Mouse (Mus musculus) fibroblast of lung, adult 2 months (primary cell): ENCODE data around the gene Vdr.

Experiments
- DNase-seq: peaks from one replicate; pipeline ENCODE4 v3.0.0-alpha.2; 2011; ENCODE audit warnings: low read depth

Gene Vdr

DNA sequence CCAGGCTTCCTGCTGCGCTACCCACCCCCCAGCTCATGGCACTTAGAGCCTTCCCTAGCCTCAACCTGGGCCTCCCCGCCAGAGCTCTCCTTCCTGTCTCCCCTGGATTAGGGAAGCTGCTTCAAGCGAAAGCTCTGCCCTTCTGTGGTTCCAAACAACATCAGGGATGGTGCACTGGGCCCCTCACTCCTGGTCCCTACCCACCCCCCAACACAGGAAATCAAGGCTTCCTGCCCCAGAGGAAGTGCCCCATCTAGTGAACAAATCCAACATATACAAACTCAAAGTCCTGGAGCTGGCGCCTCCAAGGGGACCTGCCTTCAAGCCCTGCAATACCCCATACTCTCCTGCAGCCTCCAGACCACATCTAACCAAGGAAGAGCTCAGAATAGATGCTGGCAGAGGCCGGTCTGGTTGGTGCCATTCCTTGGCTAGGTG, 81.5 kb downstream of the Vdr start:
- DNase-seq = no peak

DNA sequence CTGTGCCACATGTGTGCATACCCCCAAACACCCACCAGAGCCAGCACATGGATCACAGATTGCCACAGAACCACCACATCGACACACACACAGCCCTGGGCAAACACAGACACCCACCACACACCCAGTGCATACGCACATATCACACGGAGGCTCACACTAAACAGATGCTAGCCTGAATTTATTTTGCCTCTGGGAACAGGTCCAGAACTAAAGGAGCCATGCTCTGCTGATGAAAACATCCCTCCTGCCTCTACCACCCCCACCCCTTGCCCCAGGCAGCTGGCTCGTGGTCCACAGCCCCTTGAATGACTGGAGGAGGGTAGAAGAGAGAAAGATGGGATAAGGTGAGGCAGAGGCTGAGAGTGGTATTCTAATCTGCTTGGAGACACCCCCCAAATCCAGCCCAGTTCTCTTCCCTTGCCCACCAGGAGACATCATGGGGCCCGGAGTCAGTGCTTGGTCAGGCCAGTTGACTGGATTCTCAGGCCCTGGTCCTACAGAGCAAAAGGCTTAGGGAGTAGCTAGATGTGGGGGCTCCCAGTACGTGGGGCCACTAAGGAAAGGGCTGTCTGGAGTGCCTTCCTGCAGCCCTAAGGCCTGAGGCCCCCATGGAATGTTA, 82.1 kb downstream of the Vdr start:
- DNase-seq = no peak

DNA sequence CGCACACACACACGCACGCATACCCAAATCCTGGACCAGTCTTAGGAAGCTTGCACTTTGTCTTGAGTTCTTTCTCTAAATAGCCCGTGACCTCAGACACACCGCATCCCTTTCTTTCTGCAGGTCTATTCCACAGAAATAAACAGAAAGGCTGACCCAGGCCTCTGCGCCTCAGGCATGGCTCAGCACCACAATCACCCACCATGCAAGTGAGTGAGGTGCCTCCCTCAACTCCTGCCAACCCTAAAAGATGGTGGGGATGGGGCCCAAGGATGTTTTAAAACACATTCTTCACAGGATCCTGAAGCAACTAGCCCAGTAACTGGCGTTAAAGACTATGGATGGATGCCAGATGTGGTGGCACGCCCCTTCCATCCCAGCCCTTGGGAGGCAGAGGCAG, 83.0 kb downstream of the Vdr start:
- DNase-seq = no peak

DNA sequence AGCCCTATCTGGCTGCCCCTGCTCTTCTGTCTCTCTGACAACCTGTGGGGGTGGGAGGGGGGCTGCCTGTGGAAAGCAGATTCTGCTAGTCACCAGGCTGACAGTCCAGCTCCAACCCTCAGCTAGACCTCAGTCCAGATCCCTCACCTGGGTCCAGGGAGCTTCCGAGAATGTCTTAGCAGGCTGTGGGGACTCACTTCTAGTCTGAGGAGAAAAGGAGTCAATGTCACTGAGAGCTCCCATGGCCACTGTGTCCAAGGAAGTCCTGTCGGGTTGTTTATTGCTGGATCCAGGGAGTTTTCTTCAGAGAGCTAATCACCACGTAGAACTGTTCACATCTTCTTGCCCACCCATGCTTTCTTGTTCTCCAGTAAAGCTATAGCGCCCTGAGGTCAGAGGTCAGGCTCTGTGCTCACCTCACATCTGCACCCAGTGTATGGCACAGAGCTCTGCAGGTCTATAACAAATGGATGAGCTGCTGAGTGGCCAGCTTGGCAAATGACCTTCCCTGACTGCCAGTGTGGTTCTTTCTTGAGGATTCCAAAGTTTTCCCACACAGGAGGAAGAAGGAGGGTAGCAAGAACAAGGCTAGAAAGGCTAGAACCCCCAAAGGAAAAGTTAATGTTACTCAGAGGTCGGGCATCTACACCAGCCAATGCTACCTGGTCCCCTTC, 83.7 kb downstream of the Vdr start:
- DNase-seq = no peak

DNA sequence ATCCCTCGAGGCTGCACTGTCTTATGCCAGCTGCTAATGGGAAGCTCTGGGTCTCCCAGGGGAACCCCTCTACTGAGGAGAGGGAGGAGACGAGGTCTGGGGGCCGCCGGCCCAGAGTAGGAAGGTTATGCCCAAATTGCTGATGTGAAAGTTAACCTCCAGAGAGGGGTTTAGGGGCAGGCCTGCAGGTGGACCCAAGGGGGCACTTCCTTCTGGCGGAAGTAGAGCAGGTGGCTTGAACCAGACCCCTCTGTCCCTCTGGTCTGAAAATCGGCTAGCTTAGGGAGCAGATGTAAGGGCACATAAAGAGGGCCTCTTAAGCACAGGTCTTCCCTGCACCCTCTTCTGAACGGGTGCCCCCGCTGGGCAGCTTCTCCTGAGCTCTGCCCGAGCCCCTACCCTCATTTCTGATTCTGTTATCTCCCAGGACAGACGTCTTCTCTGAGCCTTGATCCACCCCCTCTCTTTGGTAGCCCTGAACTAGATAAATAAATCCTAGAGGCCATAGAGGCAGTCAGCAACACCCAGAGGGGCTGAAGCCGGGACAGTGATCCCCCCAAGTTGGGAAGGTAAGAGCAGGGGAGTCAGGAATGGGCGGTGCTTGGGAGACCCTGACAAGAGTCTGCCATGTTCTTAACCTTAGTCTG, 84.4 kb downstream of the Vdr start:
- no peak for DNase-seq

DNA sequence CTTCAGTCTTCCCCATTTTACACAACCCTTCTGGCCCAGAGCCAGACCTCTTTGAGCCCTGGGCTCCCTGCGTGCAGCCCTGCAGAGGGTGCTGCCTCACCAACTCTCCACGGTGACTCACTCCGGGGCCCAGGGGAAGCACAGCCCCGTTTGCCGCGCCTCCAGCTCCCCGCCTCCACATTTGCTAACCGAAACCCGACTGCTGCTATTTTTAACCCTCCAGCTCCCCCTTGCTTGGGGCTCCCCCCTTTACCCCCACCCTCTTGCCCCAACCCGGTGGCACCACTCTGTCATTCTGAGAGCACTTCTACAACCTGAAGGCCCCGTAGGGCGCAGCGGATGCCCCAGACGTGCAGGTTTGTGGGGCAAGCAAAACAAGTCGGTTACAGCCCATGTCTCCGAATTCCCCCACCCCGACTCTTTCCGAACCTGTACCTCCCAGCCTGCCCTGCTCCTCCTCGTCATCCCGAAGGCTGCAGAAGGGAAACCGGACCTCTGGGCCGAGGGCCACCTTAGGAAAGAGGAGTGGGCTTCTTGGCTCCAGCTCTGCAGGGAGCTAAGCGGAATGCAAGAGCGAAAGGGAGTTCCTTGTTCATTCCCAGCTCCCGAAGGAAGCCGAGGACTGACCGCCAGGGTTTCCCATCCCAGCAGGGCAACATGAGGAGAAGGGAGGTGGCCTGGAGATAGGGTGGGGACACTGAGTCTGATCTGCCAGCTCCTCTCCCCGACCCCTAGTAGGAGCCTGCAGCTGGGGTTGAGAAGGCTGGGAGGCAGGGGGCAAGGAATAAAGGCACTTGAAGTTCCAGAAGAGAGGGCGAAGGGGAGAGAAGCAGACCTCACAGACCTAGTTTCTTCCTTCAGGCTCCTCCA, 85.1 kb downstream of the Vdr start:
- DNase-seq = peak; percentile 81

DNA sequence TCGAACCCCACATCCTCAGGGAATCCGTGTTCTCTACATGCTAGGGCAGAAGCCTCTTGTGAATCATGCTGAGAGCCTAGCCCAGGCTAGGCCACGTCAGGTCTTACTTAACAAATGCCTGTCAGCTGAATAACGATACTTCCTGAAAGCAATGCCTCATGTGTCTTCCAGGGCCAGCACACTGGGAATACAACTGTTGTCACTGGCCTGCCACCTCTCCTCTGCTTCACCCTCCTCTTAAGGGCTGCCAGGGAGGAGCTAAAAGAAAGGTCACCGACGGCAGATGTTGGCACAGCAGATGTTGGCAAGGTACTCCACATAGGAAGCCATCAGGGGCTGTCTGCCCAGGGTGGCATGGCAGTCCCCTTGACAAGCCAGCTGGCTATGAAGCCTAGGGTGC, 86.4 kb downstream of the Vdr start:
- DNase-seq = no peak

DNA sequence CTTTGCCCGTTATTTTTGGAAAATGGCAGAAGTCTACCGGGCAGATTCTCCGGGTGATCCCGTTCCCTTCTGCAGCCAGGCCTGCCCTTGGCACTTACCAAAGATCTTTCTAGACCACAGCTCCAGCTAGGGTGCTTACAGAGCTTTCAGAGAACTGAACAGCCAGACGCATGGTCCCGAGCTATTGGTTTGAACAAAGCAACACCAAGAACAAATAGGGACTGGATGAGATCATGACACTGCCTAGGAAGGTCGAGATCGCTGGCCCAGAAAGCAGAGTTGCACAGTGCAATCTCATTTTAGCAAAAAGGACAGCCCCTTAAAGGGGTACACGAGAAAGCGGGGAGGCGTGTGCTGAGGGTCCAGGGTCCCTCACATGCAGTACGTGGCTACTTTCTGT, 87.0 kb downstream of the Vdr start:
- no peak for DNase-seq

DNA sequence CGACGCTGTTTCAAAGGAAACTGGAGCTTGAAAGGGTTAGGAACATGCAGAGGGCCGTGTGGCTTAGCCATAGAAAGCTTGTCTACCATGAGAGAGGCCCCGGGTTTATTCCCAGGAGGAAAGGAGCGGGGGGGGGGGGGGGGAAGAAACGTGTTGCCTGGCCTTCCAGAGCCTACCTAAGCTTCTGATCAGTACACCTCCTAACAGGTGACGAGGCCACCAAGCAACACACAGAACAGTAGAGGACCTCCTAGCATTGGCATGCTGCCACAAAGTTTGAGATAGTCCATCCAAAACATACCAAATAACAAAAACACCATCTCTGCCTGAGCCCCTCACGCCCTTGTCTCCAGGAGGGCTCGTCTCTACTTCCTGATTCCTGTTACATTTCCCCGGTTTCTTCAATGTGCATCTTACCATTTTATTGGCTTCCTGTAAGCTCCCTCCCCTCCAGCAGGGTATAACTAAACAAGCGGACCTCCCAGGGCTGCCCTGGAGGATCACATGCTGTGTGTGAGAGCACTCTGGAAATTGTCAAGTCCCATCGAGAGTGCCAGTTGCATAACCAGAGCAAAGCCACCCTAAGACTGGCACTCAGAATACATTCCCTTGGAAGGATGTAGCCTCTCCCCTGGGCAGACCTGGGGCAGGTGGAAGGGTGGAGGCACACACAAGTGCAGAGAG, 87.7 kb downstream of the Vdr start:
- DNase-seq = no peak

DNA sequence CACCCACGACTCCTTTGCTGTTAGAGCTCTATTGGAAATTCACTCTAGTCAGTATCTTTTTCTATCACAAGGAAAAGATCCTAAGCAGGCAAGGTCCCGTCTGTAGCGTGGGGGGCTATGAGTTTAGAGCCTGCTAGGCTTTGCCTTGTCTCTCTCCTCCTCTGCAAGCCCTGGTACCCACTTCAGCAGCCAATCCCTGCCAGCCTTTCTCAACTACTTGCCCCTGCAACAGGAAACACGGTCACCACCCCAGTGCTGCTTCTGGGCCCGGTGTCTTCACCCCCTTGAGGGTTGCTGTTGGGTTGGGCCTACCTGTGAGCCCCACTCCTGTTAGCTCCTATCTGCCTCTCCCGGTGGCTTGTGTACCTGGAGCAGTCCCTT, 88.5 kb downstream of the Vdr start:
- no peak for DNase-seq

DNA sequence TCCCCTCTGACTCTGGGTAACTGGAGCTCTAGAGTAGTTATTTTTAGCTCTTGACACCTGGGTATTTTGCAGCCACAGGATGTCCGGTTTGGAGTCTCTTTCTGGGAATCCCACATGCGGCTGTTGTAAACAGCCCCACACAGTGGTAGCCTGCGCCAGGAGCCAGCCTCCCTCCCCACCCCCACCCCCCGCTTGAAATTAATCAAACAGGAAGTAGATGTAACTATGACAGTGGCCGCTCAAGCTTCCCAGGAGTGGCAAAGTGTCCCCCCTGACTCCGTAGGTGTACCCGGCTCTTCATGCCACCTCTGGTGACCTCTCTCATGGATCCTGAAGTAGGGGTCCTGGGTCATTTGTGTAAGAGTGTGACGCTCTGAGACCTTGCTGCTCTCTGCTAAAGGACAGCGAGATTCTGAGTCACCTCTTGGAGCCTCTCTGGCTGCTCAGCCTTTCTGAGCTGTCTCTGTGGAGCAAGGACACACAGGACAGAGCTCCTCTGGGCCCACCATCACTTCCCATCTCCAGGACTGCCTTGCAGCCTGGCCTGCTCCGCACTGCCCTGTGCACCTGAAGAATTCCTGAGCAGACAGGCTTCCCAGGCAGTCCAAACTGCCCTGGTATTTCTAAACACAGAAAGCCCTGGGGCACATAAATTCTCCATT, 89.0 kb downstream of the Vdr start:
- no peak for DNase-seq

DNA sequence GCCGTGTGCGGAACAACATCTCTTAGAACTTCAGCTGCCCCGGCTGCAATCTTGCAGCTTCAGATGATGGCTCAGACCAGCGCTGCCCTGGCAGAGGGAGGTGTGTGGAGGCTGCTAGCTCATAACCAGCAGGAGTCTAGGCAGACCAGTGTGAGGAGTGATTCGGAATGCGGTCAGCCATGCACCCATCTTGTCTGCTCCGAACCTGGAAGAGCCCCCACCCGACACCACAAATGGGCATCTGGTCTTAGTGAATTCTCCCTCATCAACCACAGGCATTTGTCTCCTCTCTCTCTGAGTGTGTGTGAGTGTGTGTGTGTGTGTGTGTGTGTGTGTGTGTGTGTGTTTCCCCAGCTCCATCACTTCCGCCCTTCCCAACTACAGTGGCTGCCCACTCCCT, 90.5 kb downstream of the Vdr start:
- DNase-seq = no peak

DNA sequence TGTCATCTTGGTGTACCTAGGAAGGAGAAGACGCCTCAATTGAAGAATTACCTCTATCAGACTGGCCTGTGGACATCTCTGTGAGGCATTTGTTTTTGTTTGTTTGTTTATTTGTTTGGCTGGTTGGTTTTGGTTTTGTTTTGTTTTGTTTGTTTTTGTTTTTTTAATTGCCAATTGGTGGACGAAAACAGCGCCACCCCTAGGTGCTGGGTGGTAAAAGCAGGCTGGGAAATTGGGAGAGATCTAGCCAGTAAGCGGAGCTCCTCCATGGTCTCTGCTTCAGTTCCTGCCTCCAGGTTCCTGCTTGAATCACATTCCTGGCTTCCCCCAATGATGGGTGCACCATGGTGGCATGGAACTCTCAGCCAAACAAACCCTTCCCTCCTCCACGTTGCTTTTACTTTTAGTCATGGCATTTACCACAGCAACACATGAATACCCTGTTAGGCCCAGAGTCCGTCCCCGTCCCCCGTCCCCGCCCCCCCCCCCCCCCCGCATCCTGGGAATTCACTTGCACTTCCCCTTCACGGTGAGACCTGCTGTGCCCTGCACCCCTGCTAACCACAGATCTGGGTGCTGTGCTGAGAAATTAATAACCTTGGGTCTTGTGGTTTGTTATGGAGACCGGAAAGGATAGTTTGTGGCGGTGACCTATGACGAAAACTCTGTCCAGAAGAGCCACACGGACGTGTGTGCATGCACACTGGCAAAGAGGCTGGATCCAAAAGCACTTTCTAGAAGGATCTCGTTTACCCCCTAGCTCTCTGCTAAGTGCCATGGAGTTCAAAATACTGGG, 94.0 kb downstream of the Vdr start:
- no peak for DNase-seq

DNA sequence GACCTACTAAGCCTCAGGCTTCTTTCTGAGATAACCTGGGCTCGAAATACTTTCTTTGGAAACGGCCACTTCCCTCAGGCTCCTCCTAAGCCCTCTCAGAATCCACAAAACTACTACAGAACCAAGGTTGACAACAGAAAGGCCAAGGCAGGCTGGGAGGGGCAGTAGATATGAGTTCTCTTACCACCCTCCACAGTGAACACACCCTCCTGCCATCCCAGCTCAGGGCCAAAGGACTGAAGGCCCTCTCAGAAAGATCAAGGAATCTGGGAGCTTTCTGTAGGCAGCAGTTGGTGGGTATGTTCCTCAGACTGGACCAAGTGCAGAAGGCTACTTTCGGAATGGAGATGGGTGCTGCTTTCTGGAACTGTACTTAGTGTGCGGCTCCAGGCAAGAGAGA, 95.2 kb downstream of the Vdr start:
- DNase-seq = no peak

DNA sequence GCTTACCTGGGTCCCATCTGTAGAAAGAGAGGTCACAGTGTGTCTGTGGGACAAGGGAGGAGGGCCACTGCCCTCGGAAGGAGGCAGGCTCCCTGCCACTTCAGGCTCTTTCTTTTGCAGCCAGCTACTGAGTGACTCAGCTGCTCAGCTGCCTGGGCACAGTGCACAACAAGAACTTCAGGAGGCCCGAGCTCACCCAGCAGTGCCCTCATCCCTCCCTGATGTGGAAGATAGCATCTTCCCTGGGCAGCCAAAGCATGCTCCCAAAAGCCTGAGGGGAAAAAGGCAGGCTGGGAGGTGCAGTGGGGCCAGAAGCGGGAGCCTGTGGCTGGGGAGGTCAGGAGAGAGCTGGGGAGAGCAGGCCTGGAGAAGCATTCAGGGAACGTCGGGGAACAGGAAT, 95.7 kb downstream of the Vdr start:
- DNase-seq = no peak

DNA sequence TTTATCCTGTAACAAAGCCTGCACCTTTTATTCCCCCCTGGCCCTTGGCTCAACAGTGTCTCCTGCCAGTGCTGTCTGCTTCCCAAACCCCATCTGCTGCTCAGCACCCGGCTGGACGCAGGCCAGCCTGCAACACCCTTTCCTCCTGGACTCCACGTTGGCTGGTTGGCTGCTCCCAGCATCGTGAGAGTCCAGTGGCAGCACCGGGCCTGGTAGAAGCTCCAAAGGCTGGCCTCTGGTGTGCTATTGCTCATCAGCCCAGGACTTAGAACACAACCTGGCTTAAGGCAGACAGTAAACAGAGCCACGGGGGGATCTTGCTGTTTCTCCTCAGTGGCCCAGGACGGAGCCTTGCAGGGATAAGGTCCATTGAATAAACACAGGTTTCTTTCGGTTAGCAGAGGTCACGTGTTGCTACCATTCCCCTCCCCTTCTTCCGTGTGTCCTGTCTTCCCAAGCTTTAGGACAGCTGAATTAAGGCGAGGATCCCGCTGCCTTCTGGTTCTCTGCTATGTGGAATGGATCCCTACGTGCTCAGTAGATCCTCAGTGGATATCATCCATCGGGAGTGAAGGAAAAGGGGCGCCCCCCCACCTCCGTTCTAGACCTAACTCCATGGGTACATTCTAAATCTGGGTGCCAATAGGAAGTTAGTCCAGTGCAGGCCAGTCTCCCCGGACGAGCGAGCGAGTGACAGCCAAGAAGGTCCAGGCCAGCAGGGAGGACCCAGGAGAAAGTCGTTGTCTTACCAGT, 96.8 kb downstream of the Vdr start:
- peak; percentile 65 for DNase-seq

DNA sequence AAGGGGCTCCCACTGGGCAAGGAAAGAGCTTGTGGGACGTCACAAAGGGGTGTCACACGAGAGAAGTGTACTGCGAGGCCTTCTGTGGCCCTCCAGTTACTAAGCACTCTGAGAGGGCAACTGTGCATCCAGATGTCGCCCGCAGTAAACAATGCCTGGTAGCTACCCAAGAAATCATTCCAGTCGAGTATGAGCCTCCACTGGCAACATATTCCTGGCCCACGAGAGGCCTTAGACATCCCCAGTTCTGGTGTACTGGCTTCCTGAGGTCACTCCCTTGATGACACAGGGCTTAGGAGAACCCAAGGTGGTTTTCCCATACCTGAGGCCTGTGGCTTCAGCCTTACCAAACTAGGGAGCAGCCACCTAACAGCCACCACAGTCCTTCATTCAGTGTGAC, 97.6 kb downstream of the Vdr start:
- no peak for DNase-seq

DNA sequence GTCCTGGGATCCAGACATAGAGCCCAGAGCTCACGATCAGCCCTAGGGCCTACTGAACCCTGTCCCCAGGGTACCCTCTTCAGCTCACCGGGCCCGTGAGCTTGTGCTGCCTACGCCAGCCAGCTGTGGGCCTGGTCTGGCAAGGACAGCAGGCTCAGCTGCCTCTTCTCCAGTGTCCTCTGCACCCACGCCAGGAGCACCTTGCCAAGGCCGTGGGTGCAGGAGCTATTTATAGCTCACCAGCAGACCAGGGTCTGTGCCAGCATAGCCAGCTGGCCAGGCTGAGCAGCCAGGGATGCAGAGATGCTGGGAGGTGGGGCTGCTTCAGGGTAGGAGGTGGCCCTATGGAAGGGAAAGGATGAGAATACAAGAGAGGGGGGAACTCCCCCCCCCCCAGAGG, 98.3 kb downstream of the Vdr start:
- peak; percentile 85 for DNase-seq

DNA sequence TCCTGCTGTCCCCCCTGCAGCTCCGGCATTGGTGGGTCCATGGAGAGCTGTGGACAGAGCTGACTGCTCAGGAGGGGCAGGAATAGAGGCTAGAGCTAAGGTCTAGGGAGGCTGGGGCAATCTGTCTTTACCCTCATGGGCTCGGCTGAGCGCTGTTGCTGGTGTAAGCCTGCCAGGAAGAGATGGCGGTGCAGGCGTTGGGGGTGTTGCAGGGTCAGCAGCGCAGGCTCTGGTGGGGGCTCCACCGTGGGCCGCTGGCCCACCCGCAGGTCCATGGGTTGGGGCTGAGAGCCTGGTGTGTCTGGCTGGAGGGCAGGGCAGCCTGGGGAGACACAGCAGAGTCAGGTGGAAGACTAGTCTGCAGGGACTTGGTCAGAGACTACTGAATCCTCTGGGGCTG, 99.1 kb downstream of the Vdr start:
- no peak for DNase-seq

DNA sequence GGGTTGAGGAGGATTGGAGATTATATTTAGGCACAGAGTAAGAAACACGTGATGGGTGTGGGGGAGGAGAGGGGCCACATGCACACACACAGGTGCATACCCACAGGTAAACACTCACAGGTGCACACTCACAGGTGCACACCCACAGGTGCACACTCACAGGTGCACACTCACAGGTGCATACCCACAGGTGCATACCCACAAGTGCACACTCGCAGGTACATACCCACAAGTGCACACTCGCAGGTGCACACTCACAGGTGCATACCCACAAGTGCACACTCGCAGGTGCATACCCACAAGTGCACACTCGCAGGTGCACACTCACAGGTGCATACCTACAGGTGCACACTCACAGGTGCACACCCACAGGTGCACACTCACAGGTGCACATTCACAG, 100.0 kb downstream of the Vdr start:
- no peak for DNase-seq
